Mouse (Mus musculus) midbrain, embryonic 13.5 days (tissue): ENCODE results near the gene Zbtb7a. TPM values are rescaled to one million over a fixed set of nuclear protein-coding genes. Genes with fewer than 3 reads are reported as not detected.
A peak's percentile ranks its signal among the peaks of the same experiment; 100 is the strongest.
"Not testable (repeated sequence)": the region's sequence is repeated elsewhere in the genome, so short reads cannot be mapped to it uniquely, and the experiment has no call there.

Experiments
- ATAC-seq: fragments of 200-750 bp; cut with Nextera tagmentation; 2 replicates; pipeline ENCODE4 v1.8.0; 2017; ENCODE audit warnings: mild to moderate bottlenecking, moderate TSS enrichment, moderate library complexity
- H3K27ac ChIP-seq: fragments of 300-500 bp; sonication (generic); 2 replicates; pipeline ENCODE4 v1.5.1; 2015; ENCODE audit warnings: inconsistent platforms, mild to moderate bottlenecking, moderate library complexity
- H3K27me3 ChIP-seq: fragments of 300-500 bp; sonication (generic); 2 replicates; pipeline ENCODE4 v1.6.1; 2015; ENCODE audit warnings: mild to moderate bottlenecking, inconsistent platforms
- H3K36me3 ChIP-seq: fragments of 300-500 bp; sonication (generic); 2 replicates; pipeline ENCODE4 v1.6.1; 2015; ENCODE audit warnings: mild to moderate bottlenecking, inconsistent platforms
- H3K4me1 ChIP-seq: fragments of 300-500 bp; sonication (generic); replicated peaks from 2 replicates; pipeline ENCODE4 v1.6.1; 2015; ENCODE audit warnings: inconsistent platforms
- H3K4me2 ChIP-seq: fragments of 300-500 bp; sonication (generic); replicated peaks from 2 replicates; pipeline ENCODE4 v1.6.1; 2015; ENCODE audit warnings: moderate library complexity, mild to moderate bottlenecking, inconsistent platforms
- H3K4me3 ChIP-seq: fragments of 300-500 bp; sonication (generic); replicated peaks from 2 replicates; pipeline ENCODE4 v1.5.1; 2015; ENCODE audit warnings: mild to moderate bottlenecking, inconsistent platforms
- H3K9ac ChIP-seq: fragments of 300-500 bp; sonication (generic); replicated peaks from 2 replicates; pipeline ENCODE4 v1.6.1; 2015; ENCODE audit warnings: mild to moderate bottlenecking, inconsistent platforms
- H3K9me3 ChIP-seq: fragments of 300-500 bp; sonication (generic); 2 replicates; pipeline ENCODE4 v1.6.1; 2016; ENCODE audit warnings: mild to moderate bottlenecking, inconsistent platforms
- WGBS: fragments of 180-500 bp; shearing (Covaris S2); methylation state at CpG from one replicate; pipeline ENCODE4 v1.1.7; 2015; 5-methylcytosine and 5-hydroxymethylcytosine counted together
- polyA plus RNA-seq: library from polyadenylated mRNA; unstranded; fragments of >200 nt; fragmentation: Nextera tagmentation; extraction: Ambion mirVana; gene quantifications from 2 replicates; pipeline ENCODE4 v1.2.1, GENCODE M21; 2015

The Zbtb7a gene
- polyA plus RNA-seq, 1 experiment from 2014 or later: 15.2 TPM

DNA sequence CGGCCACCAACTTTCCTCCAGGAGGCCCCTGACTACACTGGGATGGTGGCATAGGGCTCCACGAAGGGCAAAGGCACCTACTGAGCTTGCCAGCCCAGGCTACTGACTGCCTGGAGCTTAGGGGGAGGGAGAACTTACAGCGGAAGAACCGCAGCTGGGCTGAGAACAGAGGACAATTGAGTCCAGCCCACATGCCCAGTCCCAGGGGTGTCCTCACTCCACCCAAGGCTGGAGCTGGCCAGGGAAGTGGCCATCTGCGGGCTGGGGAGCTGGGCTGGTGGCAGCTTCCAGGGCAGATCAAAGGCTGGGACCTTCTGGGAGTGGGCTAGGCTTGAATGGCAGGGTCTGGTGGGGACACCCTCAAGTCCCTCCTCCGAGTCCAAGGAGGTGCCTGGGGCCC, 19.7 kb downstream of the Zbtb7a start:
- Histone ChIP-seq H3K4me1 (no peaks in the 10 kb centered on the region), H3K4me3 (no peak overlapping the region), H3K27ac (no peak overlapping the region), H3K9me3 (no peaks in the 10 kb centered on the region), H3K36me3 (peaks cover 78% of the 10 kb centered on the region), H3K27me3 (no peaks in the 10 kb centered on the region), H3K4me2 (no peak overlapping the region), H3K9ac (no peak overlapping the region)
- ATAC-seq: no peak
- WGBS: 84% methylated on average over 6 of the region's 6 CpGs

DNA sequence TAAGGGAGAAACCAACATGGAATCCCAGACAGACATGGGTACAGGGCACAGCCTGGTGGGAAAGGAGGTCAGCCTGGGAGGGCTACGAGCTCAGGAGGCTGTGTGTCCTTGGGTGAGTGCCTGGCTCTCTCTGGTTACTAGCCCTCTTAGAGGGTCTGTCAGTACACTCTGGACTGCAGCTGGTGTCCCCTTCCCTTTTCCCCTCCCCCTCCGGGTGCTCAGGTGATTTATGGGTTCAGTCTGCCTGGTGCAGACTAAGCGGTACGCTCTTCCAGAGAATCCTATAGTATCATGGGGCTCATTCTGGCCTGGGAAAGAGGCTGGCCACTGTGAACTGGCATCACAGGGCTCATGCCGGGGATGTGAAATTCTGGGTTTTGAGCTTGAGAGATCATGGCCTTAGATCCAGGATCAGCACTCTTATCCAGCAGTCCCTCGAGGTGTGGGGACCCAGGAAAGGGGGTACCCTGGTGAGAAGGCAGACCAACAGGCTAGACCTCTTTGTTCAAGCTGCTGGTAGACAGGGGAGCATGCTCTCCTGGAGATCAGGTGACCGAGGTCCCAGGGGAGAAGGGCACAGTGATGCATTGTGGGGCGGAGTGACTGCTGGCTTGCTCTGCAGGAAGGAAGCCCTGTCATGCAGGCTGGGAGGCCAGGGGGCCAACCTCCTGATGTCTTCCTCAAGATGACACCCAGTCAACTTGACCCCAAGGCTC, 26.7 kb downstream of the Zbtb7a start:
- Histone ChIP-seq H3K36me3 (peaks cover 75% of the 10 kb centered on the region), H3K9ac (no peak overlapping the region), H3K27me3 (no peaks in the 10 kb centered on the region), H3K4me1 (peaks cover 29% of the 10 kb centered on the region), H3K9me3 (no peaks in the 10 kb centered on the region), H3K4me3 (no peak overlapping the region), H3K4me2 (no peak overlapping the region), H3K27ac (no peak overlapping the region)
- ATAC-seq: no peak
- WGBS: 94% methylated on average over 8 of the region's 8 CpGs

DNA sequence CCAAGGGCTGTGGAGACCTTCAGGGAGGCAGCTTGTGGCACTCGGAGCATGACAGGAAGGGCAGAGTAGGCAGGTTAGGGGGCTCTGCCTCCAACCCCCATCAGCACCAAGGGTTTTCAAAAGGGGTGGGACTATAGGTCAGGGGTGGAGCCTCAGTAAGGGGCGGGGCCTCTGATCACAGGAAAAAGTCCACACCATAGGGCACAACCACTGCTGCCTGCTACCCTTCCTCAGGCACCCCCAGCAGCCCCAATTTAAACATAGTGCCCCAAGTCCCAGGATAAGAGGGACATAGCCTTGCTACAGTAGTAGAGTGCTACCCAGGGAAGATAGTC, 27.3 kb downstream of the Zbtb7a start:
- peaks cover 70% of the 10 kb centered on the region for H3K36me3 ChIP-seq
- H3K9me3 ChIP-seq: no peaks in the 10 kb centered on the region
- no peak overlapping the region for H3K4me3 ChIP-seq
- H3K27ac ChIP-seq: no peak overlapping the region
- no peak overlapping the region for H3K4me2 ChIP-seq
- peaks cover 34% of the 10 kb centered on the region for H3K4me1 ChIP-seq
- ATAC-seq: no peak
- H3K9ac ChIP-seq: no peak overlapping the region
- 85% methylated on average over 2 of the region's 2 CpGs for WGBS
- H3K27me3 ChIP-seq: no peaks in the 10 kb centered on the region

DNA sequence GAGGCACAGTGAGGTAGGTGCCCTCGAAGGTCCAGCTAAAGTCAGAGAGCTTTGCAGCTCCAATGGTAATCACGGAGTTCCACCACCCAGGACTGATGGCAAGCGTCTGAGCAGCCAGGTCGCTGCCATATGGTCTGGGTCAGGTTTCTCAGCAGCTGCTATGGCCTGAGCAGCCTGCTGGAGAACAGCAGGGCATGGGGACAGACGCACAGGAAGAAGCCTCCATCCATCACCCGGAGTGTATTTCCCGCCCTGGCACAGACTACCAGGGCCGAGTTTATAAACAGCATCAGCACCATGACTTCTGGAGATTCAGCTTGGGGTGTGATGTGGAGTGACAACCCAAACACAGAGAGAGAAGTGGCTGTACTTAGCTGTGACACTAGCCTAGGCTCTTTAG, 30.1 kb downstream of the Zbtb7a start:
- 91% methylated on average over 8 of the region's 8 CpGs for WGBS

DNA sequence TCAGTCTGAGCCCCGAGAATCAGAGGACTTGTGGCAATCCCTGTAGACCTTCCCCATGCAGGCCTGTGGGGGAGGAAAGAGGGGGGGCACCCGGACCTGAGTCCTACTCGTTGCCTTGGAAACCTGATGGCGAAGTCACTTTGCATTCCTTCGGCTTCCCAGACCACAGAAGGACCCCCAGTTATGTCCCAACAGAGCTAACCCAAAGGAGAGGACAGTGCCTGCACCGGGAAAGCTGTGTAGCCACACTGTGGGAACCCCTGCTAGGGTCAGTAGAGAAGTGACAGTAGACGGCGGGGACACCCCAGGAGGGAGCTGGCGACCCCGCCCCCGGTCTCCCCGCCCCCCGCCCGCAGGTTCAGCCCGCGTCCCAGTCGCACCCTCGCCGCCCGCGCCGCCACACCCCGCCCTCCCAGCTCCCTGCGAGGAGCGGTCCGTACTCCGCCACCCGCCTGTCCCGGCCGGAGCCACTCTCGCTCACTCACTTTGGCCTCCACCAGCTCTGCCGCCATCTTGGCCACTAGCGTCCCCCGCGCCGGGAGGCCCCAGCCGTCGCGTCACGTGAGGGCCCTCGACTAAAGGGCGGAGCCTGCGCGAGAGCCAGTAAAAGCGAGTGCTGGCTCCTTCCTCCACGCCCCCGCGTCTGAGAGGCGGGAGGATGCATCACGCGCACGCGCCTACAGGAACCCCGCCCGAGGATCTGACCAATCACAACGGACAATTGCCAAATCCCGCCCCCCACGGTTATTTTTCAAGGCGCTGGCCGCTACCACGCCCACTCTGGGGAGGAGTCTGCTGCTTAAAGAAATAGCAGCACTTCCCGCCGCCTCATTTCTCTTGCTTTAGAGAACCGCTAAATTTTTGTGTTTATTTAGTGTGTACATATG, 32.4 kb downstream of the Zbtb7a start, which contains the start of gene Pias4:
Gene Pias4, minus strand, starts transcription at position 724 of the 887 bp plus-strand sequence.
- H3K9ac ChIP-seq: peak within 1 kb of the TSS; percentile 87
- peaks cover 23% of the 10 kb centered on the region for H3K36me3 ChIP-seq
- peak within 1 kb of the TSS; percentile 68 for H3K27ac ChIP-seq
- peak; percentile 88 for ATAC-seq
- under 1% methylated on average over 64 of the region's 64 CpGs for WGBS
- peak within 1 kb of the TSS; percentile 95 for H3K4me3 ChIP-seq
- H3K4me1 ChIP-seq: peaks cover 34% of the 10 kb centered on the region
- H3K9me3 ChIP-seq: no peaks in the 10 kb centered on the region
- H3K27me3 ChIP-seq: no peaks in the 10 kb centered on the region
- H3K4me2 ChIP-seq: peak within 1 kb of the TSS; percentile 95

More for the DNA sequence above, 30.1 kb downstream of the Zbtb7a start:
- ATAC-seq: no peak
- Histone ChIP-seq H3K9me3 (no peaks in the 10 kb centered on the region), H3K36me3 (peaks cover 47% of the 10 kb centered on the region), H3K9ac (0 out of 2 replicates have a peak overlapping the region, but pooled peaks have one; percentile 21), H3K4me2 (no peak overlapping the region), H3K4me3 (no peak overlapping the region), H3K27me3 (no peaks in the 10 kb centered on the region), H3K4me1 (peaks cover 45% of the 10 kb centered on the region), H3K27ac (no peak overlapping the region)

DNA sequence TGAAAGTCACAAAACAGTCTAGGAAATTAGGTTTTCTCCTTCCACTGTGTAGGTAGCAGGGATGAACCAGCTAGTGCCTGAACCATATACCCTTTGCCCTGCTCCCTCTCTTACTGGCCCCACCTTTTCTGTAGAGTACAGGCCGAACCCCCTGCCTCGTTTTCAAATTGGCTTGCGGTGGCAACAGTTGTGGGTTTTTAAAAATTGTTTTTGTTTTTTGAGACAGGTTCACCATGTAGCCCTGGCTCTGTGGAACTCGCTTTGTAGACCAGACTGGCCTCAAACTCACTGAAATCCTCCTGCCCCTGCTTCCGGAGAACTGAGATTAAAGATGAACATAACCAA, 33.0 kb downstream of the Zbtb7a start:
- WGBS: 7% methylated on average over 5 of the region's 5 CpGs

DNA sequence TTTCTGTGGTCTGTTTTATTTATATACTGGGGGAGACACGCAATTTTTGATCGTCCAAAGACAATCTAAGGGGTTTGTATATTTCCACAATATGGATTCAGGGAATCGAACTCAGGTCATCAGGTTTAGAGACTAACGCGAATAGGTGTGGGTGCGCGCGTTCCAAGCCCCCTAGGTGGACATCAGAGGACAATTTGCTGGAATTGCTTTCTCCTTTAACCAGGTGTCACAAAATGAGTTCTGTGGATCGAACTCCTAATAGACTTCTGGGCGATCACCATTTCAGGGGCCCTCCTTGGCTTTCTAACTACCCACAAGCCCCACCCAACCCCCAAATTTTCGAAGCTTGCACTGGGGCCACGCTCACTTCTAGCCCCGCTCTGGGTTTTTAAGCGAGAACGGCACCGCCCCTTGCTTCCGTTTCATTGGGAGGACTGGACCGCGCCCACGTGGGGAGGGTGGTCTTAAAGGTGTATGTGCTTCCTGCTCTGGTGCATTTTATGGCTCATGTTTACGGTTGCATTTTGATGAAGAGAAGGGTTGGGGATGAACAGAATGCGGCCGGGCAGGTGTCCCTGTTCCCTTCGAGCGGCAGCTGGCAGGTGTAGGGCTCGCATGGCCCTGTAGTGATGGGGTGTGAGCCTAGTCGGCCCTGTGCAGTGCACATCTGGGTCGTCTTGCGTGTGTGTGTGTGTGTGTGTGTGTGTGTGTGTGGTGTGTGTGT, 33.7 kb downstream of the Zbtb7a start:
- 7% methylated on average over 29 of the region's 29 CpGs for WGBS
- peaks cover 41% of the 10 kb centered on the region for H3K4me1 ChIP-seq
- peak overlapping the region; percentile 67 for H3K4me2 ChIP-seq
- peaks cover 15% of the 10 kb centered on the region for H3K36me3 ChIP-seq
- peak overlapping the region; percentile 68 for H3K27ac ChIP-seq
- ATAC-seq: peak; percentile 43; the same call in 1 of the 2 replicates
- H3K9ac ChIP-seq: peak overlapping the region; percentile 63
- H3K4me3 ChIP-seq: peak overlapping the region; percentile 95
- no peaks in the 10 kb centered on the region for H3K9me3 ChIP-seq
- no peaks in the 10 kb centered on the region for H3K27me3 ChIP-seq

More for the DNA sequence above, 33.0 kb downstream of the Zbtb7a start:
- Histone ChIP-seq H3K9ac (peak overlapping the region; percentile 63), H3K4me1 (peaks cover 35% of the 10 kb centered on the region), H3K4me2 (peak overlapping the region; percentile 67), H3K27me3 (no peaks in the 10 kb centered on the region), H3K27ac (peak overlapping the region; percentile 68), H3K36me3 (peaks cover 20% of the 10 kb centered on the region), H3K4me3 (peak overlapping the region; percentile 95), H3K9me3 (no peaks in the 10 kb centered on the region)
- ATAC-seq: peak; percentile 65

DNA sequence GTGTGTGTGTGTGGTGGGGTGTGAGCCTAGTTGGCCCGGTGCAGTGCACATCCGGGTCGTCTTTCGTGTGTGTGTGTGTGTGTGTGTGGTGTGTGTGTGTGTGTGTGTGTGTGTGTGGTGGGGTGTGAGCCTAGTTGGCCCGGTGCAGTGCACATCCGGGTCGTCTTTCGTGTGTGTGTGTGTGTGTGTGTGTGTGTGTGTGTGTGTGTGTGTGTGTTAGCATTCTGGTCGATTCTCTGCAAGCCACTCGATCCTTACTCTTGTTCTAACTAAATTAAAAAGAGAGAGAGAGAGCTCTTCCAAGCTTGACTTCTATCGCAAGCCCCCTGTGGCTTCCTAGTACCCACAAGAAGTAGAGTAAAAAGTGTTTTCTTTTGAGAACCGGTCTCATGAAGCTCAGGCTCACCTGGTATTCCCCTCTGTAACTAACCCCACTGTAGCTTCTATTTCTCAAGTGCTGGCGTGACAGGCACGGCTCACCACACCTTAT, 34.4 kb downstream of the Zbtb7a start:
- H3K9me3 ChIP-seq, H3K36me3 ChIP-seq, ATAC-seq, H3K4me3 ChIP-seq, H3K27me3 ChIP-seq, H3K27ac ChIP-seq: not testable (repeated sequence)
- Histone ChIP-seq H3K4me2 (peak overlapping the region; percentile 7; the same call in 1 of the 2 replicates), H3K9ac (0 out of 2 replicates have a peak overlapping the region, but pooled peaks have one; percentile 5), H3K4me1 (peaks cover 49% of the 10 kb centered on the region)
- WGBS: 47% methylated on average over 7 of the region's 14 CpGs

DNA sequence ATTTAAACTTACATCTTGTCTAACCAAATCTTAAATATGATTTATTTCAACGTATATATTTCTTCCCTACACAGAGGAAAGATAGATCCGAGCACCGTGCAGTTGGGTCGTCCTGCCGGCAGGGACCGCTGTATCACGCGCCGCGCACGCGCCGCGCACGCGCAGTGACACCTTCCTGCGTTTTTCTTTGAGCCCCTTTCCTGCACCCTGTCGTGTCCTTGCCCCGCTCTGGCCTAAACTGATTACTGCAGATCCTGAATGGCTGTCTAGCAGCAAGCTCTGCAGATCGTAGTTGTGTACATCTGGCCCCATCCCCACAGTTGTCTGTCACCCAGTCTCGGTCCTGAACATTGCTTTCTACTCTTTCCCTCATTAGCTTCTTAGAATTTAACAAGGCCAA, 38.1 kb downstream of the Zbtb7a start:
- Histone ChIP-seq H3K36me3 (peaks cover 8% of the 10 kb centered on the region), H3K27me3 (no peaks in the 10 kb centered on the region), H3K9me3 (no peaks in the 10 kb centered on the region), H3K4me2 (peak overlapping the region; percentile 67), H3K4me3 (peak overlapping the region; percentile 14; the same call in 1 of the 2 replicates), H3K27ac (peak overlapping the region; percentile 96), H3K4me1 (peaks cover 55% of the 10 kb centered on the region), H3K9ac (peak overlapping the region; percentile 51; the same call in 1 of the 2 replicates)
- peak; percentile 19 for ATAC-seq
- WGBS: 3% methylated on average over 21 of the region's 21 CpGs

DNA sequence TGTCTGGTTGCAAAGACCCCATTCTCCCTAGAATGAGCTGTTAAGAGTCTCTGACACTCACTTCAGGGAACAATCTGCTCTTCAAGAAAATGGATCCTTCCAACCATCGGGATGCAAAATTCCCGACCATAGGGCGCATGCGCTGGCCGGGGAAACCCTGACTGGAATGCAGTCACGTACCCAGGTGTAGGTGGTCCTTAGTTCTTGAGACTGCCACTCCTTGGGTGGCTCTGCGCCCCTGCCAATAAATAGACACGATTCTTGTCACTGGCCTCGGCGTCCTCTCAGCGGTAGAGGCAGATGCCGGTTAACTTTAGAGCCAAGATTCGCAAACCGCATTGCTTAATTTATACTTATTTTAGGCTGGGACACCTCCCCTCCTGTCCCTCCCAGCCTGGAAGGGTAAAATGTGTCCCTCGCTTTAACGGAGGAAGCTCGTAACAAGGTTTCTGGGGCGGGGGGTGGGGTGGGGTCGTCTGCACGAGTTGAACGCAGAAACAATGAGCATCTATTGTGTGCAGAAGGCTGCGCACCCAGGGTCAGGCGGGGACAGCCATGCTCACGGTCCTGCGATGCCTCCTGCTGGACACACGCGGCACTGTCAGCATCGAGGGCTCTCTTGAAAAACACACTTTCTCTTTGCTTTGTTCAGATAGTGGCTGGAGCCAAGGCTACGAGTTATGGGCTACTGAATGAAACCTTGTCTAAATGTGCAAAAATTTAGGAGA, 39.8 kb downstream of the Zbtb7a start:
- Histone ChIP-seq H3K27me3 (no peaks in the 10 kb centered on the region), H3K27ac (peak overlapping the region; percentile 96), H3K4me3 (peak overlapping the region; percentile 41), H3K4me2 (peak overlapping the region; percentile 67), H3K4me1 (peaks cover 59% of the 10 kb centered on the region), H3K9me3 (no peaks in the 10 kb centered on the region), H3K36me3 (peaks cover 25% of the 10 kb centered on the region), H3K9ac (peak overlapping the region; percentile 69)
- 2% methylated on average over 29 of the region's 29 CpGs for WGBS
- peak; percentile 79 for ATAC-seq

DNA sequence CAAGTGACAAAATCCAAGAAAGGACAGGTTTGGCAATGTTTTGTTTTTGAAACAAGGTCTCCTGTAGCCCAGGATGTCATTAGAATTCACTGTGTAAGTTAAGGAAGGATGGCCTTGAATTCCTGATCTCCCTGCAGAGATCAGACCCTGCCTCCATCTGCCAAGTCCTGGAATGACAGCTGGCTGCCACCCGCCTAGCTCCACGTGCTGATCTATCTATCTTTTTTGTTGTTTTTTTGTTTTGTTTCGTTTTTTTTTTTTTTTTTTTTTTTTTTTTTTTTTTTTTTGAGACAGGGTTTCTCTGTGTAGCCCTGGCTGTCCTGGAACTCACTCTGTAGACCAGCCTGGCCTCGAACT, 40.3 kb downstream of the Zbtb7a start:
- not testable (repeated sequence) for ATAC-seq
- Histone ChIP-seq H3K9ac (peak overlapping the region; percentile 69), H3K4me1 (peaks cover 61% of the 10 kb centered on the region)

More for the DNA sequence above, 40.3 kb downstream of the Zbtb7a start:
- Histone ChIP-seq H3K4me3 (peak overlapping the region; percentile 41), H3K36me3 (peaks cover 30% of the 10 kb centered on the region), H3K4me2 (peak overlapping the region; percentile 95), H3K27ac (peak overlapping the region; percentile 96)
- H3K27me3 ChIP-seq, H3K9me3 ChIP-seq: not testable (repeated sequence)
- 6% methylated on average over 4 of the region's 4 CpGs for WGBS
